Mouse (Mus musculus) limb, embryonic 15.5 days (tissue): Measurements from ENCODE around the gene AC170998.1. TPM values are rescaled to one million over a fixed set of nuclear protein-coding genes. Genes with fewer than 3 reads are reported as not detected.
"Not testable (repeated sequence)": the region's sequence is repeated elsewhere in the genome, so short reads cannot be mapped to it uniquely, and the experiment has no call there.

Experiments
- ATAC-seq: fragments of 200-750 bp; cut with Nextera tagmentation; 2 replicates; pipeline ENCODE4 v1.8.0; 2017; ENCODE audit warnings: low read depth, moderate TSS enrichment; ENCODE audit not compliant: insufficient number of reproducible peaks, low FRiP score, low TSS enrichment
- H3K27ac ChIP-seq: fragments of 300-500 bp; sonication (generic); 2 replicates; pipeline ENCODE4 v1.5.1; 2015; ENCODE audit warnings: moderate library complexity, mild to moderate bottlenecking, inconsistent platforms
- H3K27me3 ChIP-seq: fragments of 300-500 bp; sonication (generic); 2 replicates; pipeline ENCODE4 v1.6.1; 2015; ENCODE audit warnings: inconsistent platforms
- H3K36me3 ChIP-seq: fragments of 300-500 bp; sonication (generic); 2 replicates; pipeline ENCODE4 v1.6.1; 2015; ENCODE audit warnings: inconsistent platforms
- H3K4me1 ChIP-seq: fragments of 300-500 bp; sonication (generic); 2 replicates; pipeline ENCODE4 v1.6.1; 2015; ENCODE audit warnings: inconsistent platforms
- H3K4me2 ChIP-seq: fragments of 300-500 bp; sonication (generic); 2 replicates; pipeline ENCODE4 v1.6.1; 2015; ENCODE audit warnings: mild to moderate bottlenecking, inconsistent platforms
- H3K4me3 ChIP-seq: fragments of 300-500 bp; sonication (generic); 2 replicates; pipeline ENCODE4 v1.5.1; 2015; ENCODE audit warnings: mild to moderate bottlenecking, inconsistent platforms
- H3K9ac ChIP-seq: fragments of 300-500 bp; sonication (generic); 2 replicates; pipeline ENCODE4 v1.6.1; 2015; ENCODE audit warnings: inconsistent platforms
- H3K9me3 ChIP-seq: fragments of 300-500 bp; sonication (generic); 2 replicates; pipeline ENCODE4 v1.6.1; 2016; ENCODE audit warnings: inconsistent platforms
- WGBS: fragments of 180-500 bp; shearing (Covaris S2); methylation state at CpG from one replicate; pipeline ENCODE4 v1.1.7; 2015; 5-methylcytosine and 5-hydroxymethylcytosine counted together
- polyA plus RNA-seq: library from polyadenylated mRNA; unstranded; fragments of >200 nt; fragmentation: Nextera tagmentation; extraction: Ambion mirVana; gene quantifications from 2 replicates; pipeline ENCODE4 v1.2.1, GENCODE M21; 2015

Gene AC170998.1
- polyA plus RNA-seq, 1 experiment from 2014 or later = 2.4 TPM

DNA sequence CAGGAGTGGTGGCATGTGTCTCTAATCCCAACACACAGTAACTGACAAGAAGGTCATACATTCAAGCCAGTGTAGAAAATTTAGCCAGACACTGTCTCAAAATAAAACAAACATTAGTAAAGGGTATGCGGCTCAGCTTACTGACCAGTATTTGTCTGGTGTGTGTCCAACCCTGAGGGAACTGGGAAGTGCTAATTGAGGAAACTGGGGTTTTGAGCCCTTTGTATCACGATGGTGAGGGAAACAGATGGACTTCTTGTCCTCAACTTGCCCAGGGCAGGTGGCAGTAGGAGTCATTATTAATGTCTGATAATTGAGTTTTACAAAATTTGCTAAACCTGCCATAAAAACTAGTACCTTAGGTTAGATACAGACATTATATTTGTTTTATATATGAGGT lies 16.9 kb upstream of the AC170998.1 start:
- H3K27ac ChIP-seq = no peak overlapping the region
- ATAC-seq = no peak
- H3K4me1 ChIP-seq = peaks cover 9% of the 10 kb centered on the region
- no peaks in the 10 kb centered on the region for H3K9me3 ChIP-seq
- no peak overlapping the region for H3K9ac ChIP-seq
- H3K4me2 ChIP-seq = no peak overlapping the region
- H3K36me3 ChIP-seq = peaks cover 13% of the 10 kb centered on the region
- no peak overlapping the region for H3K4me3 ChIP-seq
- 43% methylated on average over 2 of the region's 2 CpGs for WGBS
- no peaks in the 10 kb centered on the region for H3K27me3 ChIP-seq

DNA sequence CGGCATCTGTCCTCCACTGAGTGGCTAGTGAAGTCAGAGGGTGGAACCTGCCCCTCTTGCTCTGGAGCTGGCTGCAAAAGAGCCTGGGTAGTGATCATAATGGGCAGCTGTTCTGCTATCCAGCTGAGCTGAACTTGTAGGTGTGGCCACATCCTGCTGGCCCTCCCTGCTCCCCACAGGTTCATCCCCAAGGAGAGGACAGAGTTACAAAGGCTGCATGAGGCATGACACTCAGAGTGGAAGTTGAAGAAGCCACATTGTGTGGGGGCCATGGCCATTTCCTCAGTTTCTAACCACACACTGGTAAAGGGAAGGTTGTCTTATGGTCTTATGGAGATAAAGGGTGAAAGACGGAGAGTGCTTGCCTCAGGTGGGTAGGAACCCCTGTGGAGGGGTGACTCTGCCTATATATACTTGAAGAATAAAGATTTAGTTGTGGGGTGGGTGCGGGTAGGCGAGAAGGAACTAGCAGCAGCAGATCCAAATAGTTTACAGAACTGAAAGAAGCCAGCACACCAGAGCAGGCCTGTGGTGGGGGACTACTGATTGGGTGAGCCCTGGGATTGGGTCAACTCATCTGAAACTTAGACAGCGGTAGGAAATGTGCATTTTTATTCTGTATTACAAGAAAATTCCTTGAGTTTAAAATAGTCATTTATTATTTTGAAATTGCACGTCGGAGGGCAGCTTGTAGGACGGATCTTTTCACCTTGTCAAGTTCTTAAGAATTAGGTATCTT lies 16.2 kb upstream of the AC170998.1 start:
- no peak overlapping the region for H3K4me3 ChIP-seq
- WGBS = 76% methylated on average over 8 of the region's 8 CpGs
- no peak for ATAC-seq
- H3K4me2 ChIP-seq = no peak overlapping the region
- H3K9me3 ChIP-seq = no peaks in the 10 kb centered on the region
- peaks cover 9% of the 10 kb centered on the region for H3K4me1 ChIP-seq
- H3K27me3 ChIP-seq = no peaks in the 10 kb centered on the region
- no peak overlapping the region for H3K9ac ChIP-seq
- H3K36me3 ChIP-seq = peaks cover 20% of the 10 kb centered on the region
- no peak overlapping the region for H3K27ac ChIP-seq

- no peak for ATAC-seq
- no peak overlapping the region for H3K27ac ChIP-seq
- no peaks in the 10 kb centered on the region for H3K9me3 ChIP-seq
- no peaks in the 10 kb centered on the region for H3K27me3 ChIP-seq
- H3K9ac ChIP-seq = no peak overlapping the region
- 82% methylated on average over 8 of the region's 8 CpGs for WGBS
- peaks cover 22% of the 10 kb centered on the region for H3K36me3 ChIP-seq
- H3K4me1 ChIP-seq = peaks cover 9% of the 10 kb centered on the region
- H3K4me2 ChIP-seq = no peak overlapping the region
- H3K4me3 ChIP-seq = no peak overlapping the region
Measured at GRCm38 (mm10) chr17:28710291-28710688, 15.6 kb upstream of the AC170998.1 start.

- H3K27ac ChIP-seq = no peak overlapping the region
- no peak overlapping the region for H3K4me2 ChIP-seq
- no peak overlapping the region for H3K9ac ChIP-seq
- ATAC-seq = no peak
- 87% methylated on average over 6 of the region's 6 CpGs for WGBS
- H3K27me3 ChIP-seq = no peaks in the 10 kb centered on the region
- H3K4me1 ChIP-seq = peaks cover 9% of the 10 kb centered on the region
- peaks cover 25% of the 10 kb centered on the region for H3K36me3 ChIP-seq
- H3K9me3 ChIP-seq = no peaks in the 10 kb centered on the region
- H3K4me3 ChIP-seq = no peak overlapping the region
Measured at GRCm38 (mm10) chr17:28711237-28711636, 14.6 kb upstream of the AC170998.1 start.

GRCm38 (mm10) chr17:28712305-28712704 lies 13.6 kb upstream of the AC170998.1 start:
- no peak overlapping the region for H3K9ac ChIP-seq
- H3K4me3 ChIP-seq = no peak overlapping the region
- H3K4me2 ChIP-seq = no peak overlapping the region
- H3K9me3 ChIP-seq = no peaks in the 10 kb centered on the region
- WGBS = 77% methylated on average over 6 of the region's 6 CpGs
- no peaks in the 10 kb centered on the region for H3K27me3 ChIP-seq
- H3K4me1 ChIP-seq = peaks cover 10% of the 10 kb centered on the region; the same call in 1 of the 2 replicates
- H3K36me3 ChIP-seq = peaks cover 34% of the 10 kb centered on the region
- ATAC-seq = no peak
- H3K27ac ChIP-seq = no peak overlapping the region

DNA sequence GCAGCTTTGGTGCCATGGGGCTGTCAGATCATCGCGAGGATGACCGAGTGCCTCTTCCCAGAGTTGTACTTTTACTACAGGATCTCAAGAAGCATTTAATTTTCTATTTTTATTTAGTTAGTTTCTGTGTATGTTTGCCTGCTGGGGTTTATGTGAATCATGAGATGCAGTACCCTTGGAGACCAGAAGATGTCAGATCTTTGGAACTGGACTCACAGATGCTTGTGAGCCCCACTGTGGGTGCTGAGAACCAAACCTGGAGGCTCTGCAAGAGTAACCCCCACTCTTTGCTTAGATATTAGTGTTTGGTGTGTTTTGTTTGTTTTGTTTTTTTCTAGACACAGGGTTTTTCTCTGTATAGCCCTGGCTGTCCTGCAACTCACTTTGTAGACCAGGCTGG lies 11.9 kb upstream of the AC170998.1 start:
- H3K4me2 ChIP-seq = no peak overlapping the region
- ATAC-seq = no peak
- H3K9me3 ChIP-seq = no peaks in the 10 kb centered on the region
- no peak overlapping the region for H3K9ac ChIP-seq
- H3K4me1 ChIP-seq = peaks cover 13% of the 10 kb centered on the region; the same call in 1 of the 2 replicates
- no peak overlapping the region for H3K27ac ChIP-seq
- WGBS = 91% methylated on average over 3 of the region's 3 CpGs
- H3K27me3 ChIP-seq = no peaks in the 10 kb centered on the region
- peaks cover 40% of the 10 kb centered on the region for H3K36me3 ChIP-seq
- no peak overlapping the region for H3K4me3 ChIP-seq

GRCm38 (mm10) chr17:28715832-28716548 lies 9.9 kb upstream of the AC170998.1 start:
- 66% methylated on average over 6 of the region's 7 CpGs for WGBS

GRCm38 (mm10) chr17:28717535-28717934 lies 8.3 kb upstream of the AC170998.1 start:
- Histone ChIP-seq H3K27ac (0 out of 2 replicates have a peak overlapping the region, but pooled peaks have one; percentile 48), H3K27me3 (no peaks in the 10 kb centered on the region), H3K9me3 (no peaks in the 10 kb centered on the region), H3K4me3 (no peak overlapping the region), H3K4me2 (no peak overlapping the region), H3K36me3 (peaks cover 64% of the 10 kb centered on the region), H3K9ac (no peak overlapping the region), H3K4me1 (0 out of 2 replicates have a peak, but pooled peaks cover 9% of the 10 kb centered on the region)
- WGBS = 36% methylated on average over 3 of the region's 3 CpGs
- ATAC-seq = no peak

More at GRCm38 (mm10) chr17:28715832-28716548, 9.9 kb upstream of the AC170998.1 start:
- peak; percentile 40; the same call in 1 of the 2 replicates for ATAC-seq
- H3K27ac ChIP-seq = no peak overlapping the region
- H3K9ac ChIP-seq = no peak overlapping the region
- no peaks in the 10 kb centered on the region for H3K9me3 ChIP-seq
- H3K27me3 ChIP-seq = no peaks in the 10 kb centered on the region
- 0 out of 2 replicates have a peak, but pooled peaks cover 9% of the 10 kb centered on the region for H3K4me1 ChIP-seq
- H3K36me3 ChIP-seq = peaks cover 52% of the 10 kb centered on the region
- no peak overlapping the region for H3K4me2 ChIP-seq
- no peak overlapping the region for H3K4me3 ChIP-seq

DNA sequence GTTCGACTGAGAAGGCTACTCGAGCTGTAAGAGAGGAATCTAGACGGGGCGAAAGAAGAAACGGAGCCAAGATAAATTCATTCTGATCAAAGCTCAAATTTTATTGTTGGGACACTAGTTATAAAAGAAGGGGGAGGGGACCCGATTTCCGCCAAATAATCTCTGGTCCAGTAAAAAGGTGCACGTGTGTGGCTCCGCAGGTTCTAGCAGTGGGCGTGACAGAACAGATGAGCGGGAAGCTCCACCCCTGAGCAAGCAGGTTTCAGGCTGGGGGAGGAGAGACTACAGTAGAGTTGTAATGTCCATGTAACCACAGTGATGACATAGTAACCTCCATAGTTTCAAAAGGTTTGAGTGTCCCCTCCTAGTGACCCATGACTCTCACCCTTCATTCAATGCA lies 1.6 kb downstream of the AC170998.1 start:
- H3K36me3 ChIP-seq = peaks cover 89% of the 10 kb centered on the region

GRCm38 (mm10) chr17:28735317-28736105 lies 9.6 kb downstream of the AC170998.1 start:
- no peak overlapping the region for H3K4me3 ChIP-seq

More for the DNA sequence above, 1.6 kb downstream of the AC170998.1 start:
- H3K27me3 ChIP-seq, H3K27ac ChIP-seq, H3K4me3 ChIP-seq, ATAC-seq, H3K4me2 ChIP-seq, H3K9me3 ChIP-seq, H3K9ac ChIP-seq, H3K4me1 ChIP-seq: not testable (repeated sequence)
- 79% methylated on average over 11 of the region's 11 CpGs for WGBS

GRCm38 (mm10) chr17:28736486-28736885 lies 10.6 kb downstream of the AC170998.1 start:
- H3K4me2 ChIP-seq = no peak overlapping the region
- peaks cover 57% of the 10 kb centered on the region for H3K36me3 ChIP-seq
- H3K9me3 ChIP-seq = no peaks in the 10 kb centered on the region
- H3K27me3 ChIP-seq = no peaks in the 10 kb centered on the region
- no peak overlapping the region for H3K27ac ChIP-seq
- H3K4me1 ChIP-seq = no peaks in the 10 kb centered on the region
- H3K9ac ChIP-seq = no peak overlapping the region
- ATAC-seq = no peak
- H3K4me3 ChIP-seq = no peak overlapping the region
- WGBS = 69% methylated on average over 4 of the region's 4 CpGs

More at GRCm38 (mm10) chr17:28735317-28736105, 9.6 kb downstream of the AC170998.1 start:
- Histone ChIP-seq H3K27ac (no peak overlapping the region), H3K27me3 (no peaks in the 10 kb centered on the region), H3K4me1 (no peaks in the 10 kb centered on the region), H3K4me2 (no peak overlapping the region), H3K9me3 (no peaks in the 10 kb centered on the region), H3K36me3 (peaks cover 58% of the 10 kb centered on the region), H3K9ac (no peak overlapping the region)
- 90% methylated on average over 6 of the region's 6 CpGs for WGBS
- no peak for ATAC-seq
